Mouse (Mus musculus) cerebellum, postnatal 25 days (tissue): ENCODE data around the gene 5730507C01Rik.
"Not testable (repeated sequence)": the region's sequence is repeated elsewhere in the genome, so short reads cannot be mapped to it uniquely, and the experiment has no call there.

ENCODE experiments used
- DNase-seq, 2 experiments: peaks; one replicate each; pipeline ENCODE4 v3.0.0; 2021; ENCODE audit warnings: mixed read lengths in 2 of 2

5730507C01Rik gene

DNA sequence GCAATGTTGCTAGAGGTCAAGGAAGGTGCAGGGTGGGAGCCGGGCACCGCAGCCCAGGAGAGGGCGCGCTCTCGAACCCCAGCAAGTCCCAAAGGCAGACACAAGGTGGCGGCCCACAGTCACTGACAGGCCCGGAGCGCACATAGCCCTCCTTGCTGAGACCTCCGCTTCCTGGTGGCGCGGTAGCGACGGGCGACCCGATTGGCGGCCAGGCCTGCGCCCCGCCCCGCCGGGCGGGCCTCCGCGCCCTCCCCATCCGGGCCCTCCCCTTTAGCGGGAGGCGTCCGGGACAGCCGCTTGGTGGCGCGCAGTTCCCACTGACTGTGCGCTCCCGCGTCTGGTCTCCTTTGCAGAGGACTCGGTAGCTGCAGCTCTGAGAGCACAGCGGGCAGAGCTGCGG, at the start of gene 5730507C01Rik:
Gene 5730507C01Rik, plus strand, starts transcription at position 340 of the 400 bp plus-strand sequence.
- no peak for DNase-seq

DNA sequence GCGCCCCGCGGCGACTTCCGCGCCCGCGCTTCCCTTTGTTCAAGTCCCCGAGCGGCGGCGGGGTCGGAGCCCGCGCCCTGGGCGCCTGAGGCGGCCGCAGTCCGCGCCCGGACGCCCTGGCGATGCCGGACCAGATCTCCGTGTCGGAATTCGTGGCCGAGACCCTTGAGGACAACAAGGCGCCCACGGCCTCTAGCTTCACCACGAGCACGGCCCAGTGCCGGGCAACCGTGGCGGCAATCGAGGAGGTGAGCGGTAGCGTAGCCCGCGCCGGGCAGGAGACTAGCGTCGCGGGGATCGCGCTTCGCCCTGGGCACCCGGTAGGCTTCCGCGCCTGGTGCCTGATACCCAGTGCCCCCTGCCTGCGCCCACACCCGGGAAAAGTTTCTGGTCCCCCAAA, 306 bp downstream of the 5730507C01Rik start:
- not testable (repeated sequence) for DNase-seq

DNA sequence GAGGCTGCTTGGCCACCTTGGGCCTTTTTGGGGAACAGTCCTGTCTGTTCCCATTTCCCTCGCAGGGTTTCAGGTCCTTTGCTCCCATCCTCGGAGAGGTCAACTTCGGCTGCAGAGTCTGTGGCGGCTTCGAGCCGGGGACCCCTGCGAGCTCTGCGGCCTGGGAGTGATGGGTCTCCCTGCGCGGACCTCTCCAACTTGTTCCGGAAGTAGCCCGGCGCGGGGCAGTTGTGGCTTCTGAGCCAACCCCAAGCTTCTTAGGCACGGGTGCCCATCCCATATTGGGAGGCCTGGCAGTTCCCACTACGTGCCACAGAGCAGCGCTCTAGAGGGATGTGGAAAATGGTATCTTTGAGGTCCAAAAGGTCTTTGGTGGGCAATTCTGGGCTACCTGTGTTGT, 767 bp downstream of the 5730507C01Rik start:
- not testable (repeated sequence) for DNase-seq
